Mouse (Mus musculus) thymus, adult 2 months (tissue): Measurements from ENCODE around the gene Map7. TPM values are rescaled to one million over a fixed set of nuclear protein-coding genes. Genes with fewer than 3 reads are reported as not detected.
A peak's percentile ranks its signal among the peaks of the same experiment; 100 is the strongest.

Experiments used
- DNase-seq: peaks from one replicate; pipeline ENCODE4 v3.0.0; 2021
- H3K27ac ChIP-seq: fragments of 200-500 bp; 2 replicates; pipeline ENCODE4 v1.5.1; 2012; ENCODE audit warnings: low read length, control low read depth; ENCODE audit not compliant: control insufficient read depth, insufficient read depth
- H3K27me3 ChIP-seq: fragments of 200-500 bp; 2 replicates; pipeline ENCODE4 v1.6.1; 2012; ENCODE audit warnings: mild to moderate bottlenecking, low read length, moderate library complexity, mixed read lengths; ENCODE audit not compliant: control insufficient read depth, insufficient read depth
- H3K36me3 ChIP-seq: fragments of 200-500 bp; 2 replicates; pipeline ENCODE4 v1.6.1; 2012; ENCODE audit warnings: mild to moderate bottlenecking, low read length, moderate library complexity; ENCODE audit not compliant: control insufficient read depth, insufficient read depth
- H3K4me1 ChIP-seq: fragments of 200-500 bp; replicated peaks from 2 replicates; pipeline ENCODE4 v1.6.1; 2012; ENCODE audit warnings: low read length; ENCODE audit not compliant: control insufficient read depth, insufficient read depth
- H3K4me3 ChIP-seq: fragments of 200-500 bp; 2 replicates; pipeline ENCODE4 v1.5.1; 2012; ENCODE audit warnings: mild to moderate bottlenecking, low read length, control low read depth, moderate library complexity; ENCODE audit not compliant: control insufficient read depth, insufficient read depth
- CTCF ChIP-seq: fragments of 200-500 bp; IDR thresholded peaks from 2 replicates; pipeline ENCODE4 v1.5.1; 2012; ENCODE audit warnings: mild to moderate bottlenecking, control low read depth, low read length, moderate library complexity, borderline replicate concordance; ENCODE audit not compliant: control insufficient read depth, poor library complexity, insufficient read depth; ENCODE audit errors: extremely low read depth
- POLR2A ChIP-seq: fragments of 200-500 bp; IDR thresholded peaks from 2 replicates; pipeline ENCODE4 v1.6.1; 2012; ENCODE audit warnings: mild to moderate bottlenecking, low read length, control low read depth, moderate library complexity; ENCODE audit not compliant: control insufficient read depth, poor library complexity, insufficient read depth; ENCODE audit errors: extremely low read depth
- WGBS: fragments of 180-500 bp; shearing (Covaris S2); methylation state at CpG from one replicate; pipeline ENCODE4 v1.1.7; 2018; 5-methylcytosine and 5-hydroxymethylcytosine counted together
- polyA plus RNA-seq: library from polyadenylated mRNA; depleted of rRNA; stranded (reverse); fragments of >200 nt; gene quantifications from 2 replicates; pipeline ENCODE4 v1.2.3, GENCODE M21; 2012

Gene Map7
- polyA plus RNA-seq, 1 experiment: 6.9 TPM

DNA sequence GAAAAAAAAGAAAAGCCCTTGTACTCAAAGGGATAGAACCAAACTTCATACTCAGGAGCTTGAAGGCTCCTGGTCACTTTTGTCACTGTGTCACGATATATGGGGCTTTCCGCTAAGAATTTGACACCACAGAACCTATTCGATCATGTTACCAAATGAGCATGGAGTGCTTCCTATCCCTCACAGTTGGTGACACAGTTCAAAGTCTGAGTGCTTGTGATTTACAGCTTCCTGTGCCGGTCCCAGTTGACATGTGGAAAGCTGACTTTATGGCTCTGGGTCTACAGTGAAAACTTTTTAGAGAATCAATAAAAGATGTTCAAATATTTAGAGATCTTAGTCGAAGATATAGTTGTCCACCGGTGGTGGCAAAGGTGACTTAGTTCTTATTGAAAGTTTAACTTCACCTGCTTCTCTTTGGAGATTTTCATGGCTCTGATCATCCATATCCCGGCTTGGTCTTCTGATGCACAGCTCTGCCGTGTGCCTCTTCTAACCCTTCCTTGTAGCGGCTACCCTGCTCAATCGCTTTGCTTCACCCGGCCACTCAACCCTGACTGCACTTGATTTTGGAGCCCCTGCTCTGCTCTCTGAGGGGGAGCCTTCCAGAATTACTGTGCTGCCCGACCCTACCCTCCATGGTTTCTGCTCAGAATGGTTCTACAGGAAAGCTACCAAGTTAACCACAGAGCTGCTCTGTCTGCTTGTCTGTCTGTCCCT is 15.2 kb upstream of the Map7 start:
- 59% methylated on average over 12 of the region's 12 CpGs for WGBS
- no peak for DNase-seq
- TF ChIP-seq POLR2A (no peak), CTCF (no peak)
- Histone ChIP-seq H3K27ac (no peak overlapping the region), H3K4me3 (no peak overlapping the region), H3K36me3 (no peaks in the 10 kb centered on the region), H3K27me3 (no peaks in the 10 kb centered on the region), H3K4me1 (peaks cover 7% of the 10 kb centered on the region)

DNA sequence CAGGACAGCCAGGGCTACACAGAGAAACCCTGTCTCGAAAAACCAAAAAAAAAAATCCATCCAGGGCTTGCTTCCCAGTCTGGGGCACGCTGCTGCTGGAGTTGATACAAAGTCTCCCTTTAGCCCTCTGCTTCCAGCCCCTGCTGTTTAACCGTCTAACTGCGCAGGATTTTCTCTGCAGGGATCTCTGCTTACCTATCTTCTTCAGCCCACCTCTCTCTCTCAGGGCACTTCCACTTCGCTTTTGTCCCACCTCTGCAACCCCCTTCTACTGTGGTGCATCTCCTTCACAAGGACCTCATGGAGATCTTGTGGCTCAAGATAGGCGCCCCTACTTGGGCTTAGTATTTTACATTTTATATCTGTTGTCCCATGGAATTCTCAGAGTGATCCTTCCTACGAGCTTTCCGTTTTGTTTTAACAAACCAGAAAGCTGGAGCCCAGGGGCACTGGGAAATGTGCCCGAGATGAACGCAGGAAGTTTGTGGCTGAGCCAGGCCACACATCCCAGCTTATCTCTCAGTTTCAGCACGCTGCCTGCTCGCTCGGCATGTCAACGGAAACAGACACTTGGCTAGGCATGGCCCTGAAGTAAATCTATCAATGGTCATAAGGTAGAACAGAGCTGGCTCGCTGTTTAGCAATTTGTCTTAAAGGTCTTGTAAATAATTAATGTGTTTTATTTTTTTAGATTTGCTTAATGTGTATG is 12.8 kb upstream of the Map7 start:
- Histone ChIP-seq H3K27me3 (no peaks in the 10 kb centered on the region), H3K36me3 (no peaks in the 10 kb centered on the region), H3K4me3 (no peak overlapping the region), H3K27ac (no peak overlapping the region), H3K4me1 (peaks cover 7% of the 10 kb centered on the region)
- DNase-seq: no peak
- TF ChIP-seq CTCF (no peak), POLR2A (no peak)
- WGBS: 25% methylated on average over 15 of the region's 15 CpGs

DNA sequence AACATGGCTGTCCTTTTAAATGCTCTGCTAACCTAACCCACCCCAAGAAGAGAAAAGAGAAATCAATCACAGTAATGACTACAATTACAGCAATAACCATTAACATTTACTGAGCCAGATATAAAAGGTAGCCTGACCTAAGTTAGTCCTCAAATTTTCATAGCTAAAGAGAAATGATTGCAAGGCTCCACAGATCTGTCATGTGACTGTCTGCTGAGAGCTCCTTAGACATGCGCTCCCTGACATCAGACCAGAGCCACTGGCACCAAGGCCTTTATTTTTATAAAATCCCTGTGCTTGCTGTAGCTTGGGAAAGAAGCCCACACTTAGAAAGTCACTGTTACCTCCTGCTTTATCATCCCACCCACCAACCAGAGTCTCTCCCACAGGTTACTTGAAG is 11.8 kb upstream of the Map7 start:
- TF ChIP-seq CTCF (no peak), POLR2A (no peak)
- DNase-seq: no peak
- no peaks in the 10 kb centered on the region for H3K36me3 ChIP-seq
- no peak overlapping the region for H3K4me3 ChIP-seq
- WGBS: 97% methylated on average over 1 of the region's 1 CpGs
- no peaks in the 10 kb centered on the region for H3K27me3 ChIP-seq
- H3K27ac ChIP-seq: no peak overlapping the region
- H3K4me1 ChIP-seq: peaks cover 7% of the 10 kb centered on the region

- WGBS: 93% methylated on average over 17 of the region's 17 CpGs
- DNase-seq: no peak
- no peak overlapping the region for H3K27ac ChIP-seq
- H3K4me3 ChIP-seq: no peak overlapping the region
- no peak for TF ChIP-seq CTCF
- no peak for TF ChIP-seq POLR2A
- no peaks in the 10 kb centered on the region for H3K36me3 ChIP-seq
- H3K4me1 ChIP-seq: no peaks in the 10 kb centered on the region
- H3K27me3 ChIP-seq: no peaks in the 10 kb centered on the region
These were observed 6.9 kb upstream of the Map7 start for GRCm38 (mm10) chr10:20141376-20141775.

GRCm38 (mm10) chr10:20148773-20149120 is 476 bp downstream of the Map7 start:
- WGBS: 1% methylated on average over 58 of the region's 58 CpGs
- DNase-seq: peak; percentile 50
- H3K27ac ChIP-seq: no peak overlapping the region
- TF ChIP-seq POLR2A (no peak), CTCF (peak; percentile 83)
- H3K4me1 ChIP-seq: peaks cover 12% of the 10 kb centered on the region
- peaks cover 12% of the 10 kb centered on the region for H3K27me3 ChIP-seq
- H3K36me3 ChIP-seq: no peaks in the 10 kb centered on the region
- peak overlapping the region; percentile 55 for H3K4me3 ChIP-seq

DNA sequence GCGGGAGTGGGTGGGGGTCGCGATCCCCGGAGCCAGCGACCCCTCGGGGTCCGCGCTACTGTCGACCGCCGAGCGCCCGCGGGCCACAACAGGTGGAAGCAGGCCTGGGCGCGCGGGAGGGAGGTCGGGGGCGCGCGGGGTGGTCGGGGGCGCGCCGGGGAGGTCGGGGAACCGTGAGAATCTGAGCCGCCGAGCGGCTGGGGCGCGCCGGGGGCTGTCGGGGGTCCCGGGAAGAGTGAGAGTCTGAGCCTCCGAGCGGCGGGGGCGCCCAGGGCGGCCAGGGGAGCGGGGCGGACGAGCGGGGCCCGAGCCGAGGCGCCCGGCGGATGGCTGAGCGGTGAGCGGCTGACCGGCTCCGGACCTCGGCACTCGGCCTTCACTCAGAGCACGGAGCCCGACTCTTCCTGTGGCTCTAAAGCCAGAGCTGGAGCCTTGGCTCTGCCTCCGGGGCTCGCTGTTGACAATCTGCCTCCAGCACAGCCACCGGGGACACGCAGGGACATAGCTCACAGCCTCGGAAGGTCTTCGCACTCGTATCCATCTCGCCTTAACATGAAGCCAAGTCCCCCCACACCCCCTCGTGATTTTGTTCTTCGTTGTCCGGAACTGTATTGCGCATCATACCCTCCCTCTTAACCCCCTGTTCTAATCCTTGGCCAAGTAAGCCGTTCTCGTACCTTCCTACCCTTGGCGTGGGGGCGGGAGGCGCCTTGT is 1.0 kb downstream of the Map7 start:
- H3K4me3 ChIP-seq: peak overlapping the region; percentile 55
- WGBS: under 1% methylated on average over 59 of the region's 74 CpGs
- peaks cover 12% of the 10 kb centered on the region for H3K27me3 ChIP-seq
- TF ChIP-seq POLR2A (no peak), CTCF (no peak)
- H3K36me3 ChIP-seq: no peaks in the 10 kb centered on the region
- DNase-seq: peak; percentile 19
- no peak overlapping the region for H3K27ac ChIP-seq
- H3K4me1 ChIP-seq: peaks cover 12% of the 10 kb centered on the region
